Mouse (Mus musculus) urinary bladder, postnatal 0 days (tissue): ENCODE data around the gene Itpr1. TPM values are rescaled to one million over a fixed set of nuclear protein-coding genes. Genes with fewer than 3 reads are reported as not detected.

ENCODE experiments used
- microRNA-seq: library from miRNA; unstranded; fragments of <30 nt; microRNA quantifications from one replicate; pipeline ENCODE4, GENCODE M21; 2016
- polyA plus RNA-seq: library from polyadenylated mRNA; unstranded; fragments of >200 nt; fragmentation: Nextera tagmentation; extraction: Ambion mirVana; gene quantifications from 2 replicates; pipeline ENCODE4 v1.2.1, GENCODE M21; 2015

Itpr1 gene
- polyA plus RNA-seq, result 12.5 and 13.5 TPM in 2 replicates

DNA sequence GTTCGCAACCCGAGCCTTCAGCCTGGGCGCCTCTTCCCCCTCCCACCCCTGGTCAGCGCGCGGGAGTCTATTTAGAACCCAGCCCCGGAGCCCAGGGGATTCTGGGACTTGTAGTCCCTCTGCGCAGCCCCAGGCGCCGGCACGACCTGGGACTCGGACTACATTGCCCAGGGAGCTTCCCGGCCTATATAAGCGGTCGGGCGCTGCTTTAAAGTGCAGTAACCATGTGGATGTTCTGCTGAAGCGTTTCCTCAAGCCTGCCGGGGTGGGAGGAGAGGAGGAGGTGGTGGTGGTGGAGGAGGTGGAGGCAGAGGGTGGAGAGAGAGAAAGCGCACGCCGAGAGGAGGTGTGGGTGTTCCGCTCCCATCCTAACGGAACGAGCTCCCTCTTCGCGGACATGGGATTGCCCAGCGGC lies at the start of gene Itpr1:
Itpr1 (plus strand) TSS at position 216 of the 415 bp plus-strand sequence.

DNA sequence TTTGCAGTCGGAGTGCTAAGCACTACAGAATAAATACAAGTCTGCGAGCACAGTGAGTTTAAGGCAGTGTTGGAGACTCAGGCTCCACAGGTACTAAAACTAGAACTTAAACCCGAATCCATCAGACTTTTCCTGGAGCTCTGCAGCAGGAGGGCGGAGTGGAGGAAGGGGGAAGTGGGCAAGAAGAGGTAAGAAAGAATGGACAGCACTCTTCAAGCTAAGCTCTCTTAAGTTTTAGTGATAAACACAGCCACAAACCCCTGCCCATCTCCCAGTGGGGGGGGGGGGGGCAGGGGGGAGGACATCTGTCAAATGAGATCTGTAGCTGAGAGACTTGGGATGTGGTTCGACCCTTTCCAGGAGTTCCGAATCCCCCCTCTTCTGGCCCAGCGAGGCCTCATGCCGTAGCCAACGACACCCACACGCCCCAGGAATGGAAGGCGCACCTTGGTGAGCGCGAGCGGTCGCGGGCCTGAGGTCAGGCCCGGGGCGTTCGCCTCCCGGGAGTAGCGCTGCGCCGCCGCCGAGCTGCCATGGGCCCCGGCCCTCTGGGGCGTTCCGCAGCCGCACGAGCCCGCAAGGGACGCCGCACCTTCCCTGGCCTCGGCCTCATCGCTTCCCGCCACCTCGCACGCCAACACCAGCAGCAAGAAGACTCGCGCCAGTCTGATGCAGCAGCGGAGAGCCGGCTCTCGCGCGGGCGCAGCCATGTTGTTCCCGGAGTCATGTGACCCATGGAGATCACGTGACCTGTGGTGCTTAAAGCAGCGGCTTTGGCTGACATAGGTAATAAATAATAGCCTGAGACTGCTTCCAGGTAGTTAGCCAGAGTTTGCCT lies 27.8 kb upstream of the Itpr1 start, which contains the start of gene Sumf1:
Sumf1 (minus strand) TSS at position 736 of the 838 bp plus-strand sequence.

Small RNA genes lying within 50 kb of the gene (microRNA-seq; reads per million reads assigned to microRNA genes)
- gene Mir7661, result not detected

Other genes with a start within 250 kb of the Itpr1 start
- gene Setmar, start 148.1 kb upstream of the Itpr1 start, polyA plus RNA-seq, result 6.5 and 6.9 TPM in 2 replicates
- gene Sumf1, start 27.5 kb upstream of the Itpr1 start, polyA plus RNA-seq, result 27.1 and 27.2 TPM in 2 replicates